Mouse (Mus musculus) MEL (cell line): ENCODE results near the gene Ap3d1. TPM values are rescaled to one million over a fixed set of nuclear protein-coding genes. Genes with fewer than 3 reads are reported as not detected.

Experiments
- DNase-seq: peaks from one replicate; pipeline ENCODE4 v3.0.0; 2011; ENCODE audit warnings: low read depth, low spot score
- H3K27ac ChIP-seq: 2 replicates; pipeline ENCODE4 v1.5.1; 2012; ENCODE audit warnings: low read depth, mild to moderate bottlenecking, control low read depth, low read length, moderate library complexity; ENCODE audit not compliant: control insufficient read depth
- H3K27me3 ChIP-seq, 2 experiments: fragments of 150-350 bp in 1 of 2; sonication (generic) in 1 of 2; 2 replicates each; pipeline ENCODE4 v1.6.1; 2012; ENCODE audit warnings: low read length in 2 of 2, mild to moderate bottlenecking in 2 of 2, improper control_type of control experiment in 1 of 2, moderate library complexity in 1 of 2; ENCODE audit not compliant: insufficient read depth in 2 of 2, control insufficient read depth in 1 of 2
- H3K36me3 ChIP-seq, 2 experiments: 2 replicates each; pipeline ENCODE4 v1.6.1; 2012 to 2014; ENCODE audit warnings: low read length in 2 of 2, improper control_type of control experiment in 1 of 2, inconsistent platforms in 1 of 2, mild to moderate bottlenecking in 1 of 2; ENCODE audit not compliant: insufficient read depth in 2 of 2, control insufficient read depth in 1 of 2
- H3K4me1 ChIP-seq, 2 experiments: fragments of 150-350 bp in 1 of 2; sonication (generic) in 1 of 2; 2 replicates each; pipeline ENCODE4 v1.6.1; 2012; ENCODE audit warnings: low read length in 2 of 2, improper control_type of control experiment in 1 of 2, mild to moderate bottlenecking in 1 of 2; ENCODE audit not compliant: insufficient read depth in 2 of 2, control insufficient read depth in 1 of 2
- H3K4me3 ChIP-seq, 2 experiments: fragments of 150-350 bp in 1 of 2; sonication (generic) in 1 of 2; 2 replicates each; pipeline ENCODE4 v1.5.1; 2012; ENCODE audit warnings: low read depth in 2 of 2, low read length in 2 of 2, mild to moderate bottlenecking in 2 of 2, moderate library complexity in 2 of 2, control low read depth in 1 of 2, improper control_type of control experiment in 1 of 2; ENCODE audit not compliant: control insufficient read depth in 1 of 2, insufficient read depth in 1 of 2
- H3K79me2 ChIP-seq: 2 replicates; pipeline ENCODE4 v1.6.1; 2012; ENCODE audit warnings: mild to moderate bottlenecking, low read length, moderate library complexity; ENCODE audit not compliant: control insufficient read depth, poor library complexity, insufficient read depth
- H3K9ac ChIP-seq: 2 replicates; pipeline ENCODE4 v1.6.1; 2012; ENCODE audit warnings: low read depth, mild to moderate bottlenecking, control low read depth, low read length, moderate library complexity; ENCODE audit not compliant: control insufficient read depth, poor library complexity, severe bottlenecking
- H3K9me3 ChIP-seq: fragments of 150-350 bp; sonication (generic); replicated peaks from 2 replicates; pipeline ENCODE4 v1.6.1; 2012; ENCODE audit warnings: mild to moderate bottlenecking, low read length, improper control_type of control experiment, moderate library complexity; ENCODE audit not compliant: insufficient read depth
- BHLHE40 ChIP-seq: IDR thresholded peaks from 2 replicates; pipeline ENCODE4 v1.6.1; 2012; ENCODE audit warnings: low read depth, mild to moderate bottlenecking, inconsistent platforms, low read length, improper control_type of control experiment, borderline replicate concordance
- CHD1 ChIP-seq: IDR thresholded peaks from 2 replicates; pipeline ENCODE4 v1.6.1; 2012; ENCODE audit warnings: low read depth, mild to moderate bottlenecking, inconsistent platforms, low read length, improper control_type of control experiment
- CHD2 ChIP-seq: IDR thresholded peaks from 2 replicates; pipeline ENCODE4 v1.6.1; 2011; ENCODE audit warnings: low read length, improper control_type of control experiment
- E2F4 ChIP-seq: IDR thresholded peaks from 2 replicates; pipeline ENCODE4 v1.6.1; 2011; ENCODE audit warnings: low read depth, low read length, improper control_type of control experiment, borderline replicate concordance
- ELF1 ChIP-seq: IDR thresholded peaks from 2 replicates; pipeline ENCODE4 v1.6.1; 2014; ENCODE audit warnings: low read depth, mild to moderate bottlenecking, inconsistent platforms, low read length, improper control_type of control experiment, moderate library complexity
- EP300 ChIP-seq, 2 experiments: IDR thresholded peaks; 2 replicates each; pipeline ENCODE4 v1.6.1; 2011; ENCODE audit warnings: improper control_type of control experiment in 2 of 2, low read length in 2 of 2, low read depth in 1 of 2, mild to moderate bottlenecking in 1 of 2
- ETS1 ChIP-seq: IDR thresholded peaks from 2 replicates; pipeline ENCODE4 v1.6.1; 2012; ENCODE audit warnings: low read depth, mild to moderate bottlenecking, inconsistent platforms, low read length, improper control_type of control experiment, moderate library complexity
- GABPA ChIP-seq: IDR thresholded peaks from 2 replicates; pipeline ENCODE4 v1.6.1; 2012; ENCODE audit warnings: low read depth, mild to moderate bottlenecking, inconsistent platforms, low read length, improper control_type of control experiment, moderate library complexity
- GATA1 ChIP-seq: IDR thresholded peaks from 2 replicates; pipeline ENCODE4 v1.6.1; 2011; ENCODE audit warnings: low read depth, low read length, improper control_type of control experiment
- HCFC1 ChIP-seq: IDR thresholded peaks from 2 replicates; pipeline ENCODE4 v1.6.1; 2012; ENCODE audit warnings: low read depth, mild to moderate bottlenecking, inconsistent platforms, low read length, improper control_type of control experiment, moderate library complexity
- JUND ChIP-seq: IDR thresholded peaks from 2 replicates; pipeline ENCODE4 v1.6.1; 2011; ENCODE audit warnings: low read depth, mild to moderate bottlenecking, improper control_type of control experiment, low read length
- KAT2A ChIP-seq: conservative IDR thresholded peaks from 2 replicates; pipeline ENCODE4 v1.6.1; 2012; ENCODE audit warnings: low read depth, low read length, improper control_type of control experiment, inconsistent platforms
- MAX ChIP-seq: IDR thresholded peaks from 2 replicates; pipeline ENCODE4 v1.6.1; 2011; ENCODE audit warnings: low read length, improper control_type of control experiment
- MAZ ChIP-seq: IDR thresholded peaks from 2 replicates; pipeline ENCODE4 v1.6.1; 2012; ENCODE audit warnings: low read depth, mild to moderate bottlenecking, inconsistent platforms, low read length, improper control_type of control experiment
- MEF2A ChIP-seq: IDR thresholded peaks from 2 replicates; pipeline ENCODE4 v1.6.1; 2014; ENCODE audit warnings: low read depth, mild to moderate bottlenecking, inconsistent platforms, low read length, improper control_type of control experiment; ENCODE audit not compliant: poor library complexity, insufficient replicate concordance, severe bottlenecking; ENCODE audit errors: extremely low read depth
- MXI1 ChIP-seq: IDR thresholded peaks from 2 replicates; pipeline ENCODE4 v1.6.1; 2011; ENCODE audit warnings: mild to moderate bottlenecking, low read depth, low read length, improper control_type of control experiment
- MYB ChIP-seq: IDR thresholded peaks from 2 replicates; pipeline ENCODE4 v1.6.1; 2011; ENCODE audit warnings: mild to moderate bottlenecking, low read depth, low read length, improper control_type of control experiment
- MYC ChIP-seq: IDR thresholded peaks from 2 replicates; pipeline ENCODE4 v1.6.1; 2011; ENCODE audit warnings: low read depth, mild to moderate bottlenecking, low read length, improper control_type of control experiment, moderate library complexity
- NELFE ChIP-seq: IDR thresholded peaks from 2 replicates; pipeline ENCODE4 v1.6.1; 2011; ENCODE audit warnings: low read depth, low read length, improper control_type of control experiment
- NRF1 ChIP-seq: IDR thresholded peaks from 2 replicates; pipeline ENCODE4 v1.6.1; 2014; ENCODE audit warnings: low read depth, mild to moderate bottlenecking, inconsistent platforms, low read length, improper control_type of control experiment, moderate library complexity; ENCODE audit not compliant: poor library complexity, insufficient read depth, severe bottlenecking
- POLR2A ChIP-seq, 2 experiments: IDR thresholded peaks; 2 replicates each; pipeline ENCODE4 v1.6.1; 2011 to 2012; ENCODE audit warnings: low read length in 2 of 2, mild to moderate bottlenecking in 2 of 2, control low read depth in 1 of 2, improper control_type of control experiment in 1 of 2, low read depth in 1 of 2, moderate library complexity in 1 of 2; ENCODE audit not compliant: control insufficient read depth in 1 of 2, insufficient read depth in 1 of 2, poor library complexity in 1 of 2
- POLR2AphosphoS5 ChIP-seq: IDR thresholded peaks from 2 replicates; pipeline ENCODE4 v1.6.1; 2012; ENCODE audit warnings: low read depth, borderline replicate concordance, mild to moderate bottlenecking, inconsistent platforms, low read length, moderate library complexity, mixed read lengths
- RAD21 ChIP-seq: IDR thresholded peaks from 2 replicates; pipeline ENCODE4 v1.6.1; 2011; ENCODE audit warnings: mild to moderate bottlenecking, low read depth, low read length, improper control_type of control experiment
- RCOR1 ChIP-seq: IDR thresholded peaks from 2 replicates; pipeline ENCODE4 v1.6.1; 2012; ENCODE audit warnings: low read depth, mild to moderate bottlenecking, inconsistent platforms, low read length, improper control_type of control experiment
- SMC3 ChIP-seq: IDR thresholded peaks from 2 replicates; pipeline ENCODE4 v1.6.1; 2011; ENCODE audit warnings: low read depth, low read length, improper control_type of control experiment
- TAL1 ChIP-seq: IDR thresholded peaks from 2 replicates; pipeline ENCODE4 v1.6.1; 2012; ENCODE audit warnings: mild to moderate bottlenecking, inconsistent platforms, low read length, moderate library complexity, mixed read lengths
- TBP ChIP-seq: IDR thresholded peaks from 2 replicates; pipeline ENCODE4 v1.8.0; 2011; ENCODE audit warnings: low read depth, low read length, improper control_type of control experiment
- TCF12 ChIP-seq: IDR thresholded peaks from 2 replicates; pipeline ENCODE4 v1.6.1; 2014; ENCODE audit warnings: low read depth, mild to moderate bottlenecking, inconsistent platforms, low read length, improper control_type of control experiment, moderate library complexity
- UBTF ChIP-seq: IDR thresholded peaks from 2 replicates; pipeline ENCODE4 v1.6.1; 2012; ENCODE audit warnings: low read depth, mild to moderate bottlenecking, inconsistent platforms, low read length, improper control_type of control experiment, moderate library complexity, borderline replicate concordance; ENCODE audit not compliant: insufficient read depth
- USF2 ChIP-seq, 2 experiments: IDR thresholded peaks; 2 replicates each; pipeline ENCODE4 v1.6.1; 2011 to 2012; ENCODE audit warnings: improper control_type of control experiment in 2 of 2, low read length in 2 of 2, borderline replicate concordance in 1 of 2, inconsistent platforms in 1 of 2, low read depth in 1 of 2, mild to moderate bottlenecking in 1 of 2; ENCODE audit not compliant: insufficient read depth in 1 of 2
- ZC3H11A ChIP-seq: IDR thresholded peaks from 2 replicates; pipeline ENCODE4 v1.6.1; 2012; ENCODE audit warnings: low read depth, mild to moderate bottlenecking, inconsistent platforms, low read length, improper control_type of control experiment
- ZKSCAN1 ChIP-seq: IDR thresholded peaks from 2 replicates; pipeline ENCODE4 v1.6.1; 2012; ENCODE audit warnings: low read depth, mild to moderate bottlenecking, inconsistent platforms, low read length, improper control_type of control experiment, moderate library complexity
- ZNF384 ChIP-seq: IDR thresholded peaks from 2 replicates; pipeline ENCODE4 v1.6.1; 2012; ENCODE audit warnings: low read depth, mild to moderate bottlenecking, inconsistent platforms, low read length, improper control_type of control experiment
- polyA plus RNA-seq, 2 experiments: library from polyadenylated mRNA; stranded (reverse) in 1 of 2; unstranded in 1 of 2; fragments of >175 nt in 1 of 2; fragments of >200 nt in 1 of 2; gene quantifications; 2 replicates each; pipeline versions ENCODE4 v1.2.1 to v1.2.4; 2012; ENCODE audit warnings: low replicate concordance in 2 of 2, low read depth in 1 of 2; ENCODE audit not compliant: insufficient read length in 2 of 2, insufficient read depth in 1 of 2, missing spikeins in 1 of 2
- total RNA-seq: library from RNA; depleted of rRNA; stranded (reverse); fragments of 300-350 nt; gene quantifications from 2 replicates; pipeline ENCODE4 v1.2.3, GENCODE M21; 2012

The Ap3d1 gene
- total and polyA plus RNA-seq, 3 experiments = 32.7 to 260 (median 54.5) TPM

GRCm38 (mm10) chr10:80752079-80752625, 10.1 kb upstream of the Ap3d1 start (continued):
- TF ChIP-seq MAZ (peak; percentile 63), TBP (peak; percentile 57; the same call in 1 of the 2 replicates)

GRCm38 (mm10) chr10:80751188-80751832, 9.2 kb upstream of the Ap3d1 start:
- Histone ChIP-seq H3K9ac (peak overlapping the region; percentile 53), H3K4me3 (peak overlapping the region; percentile 62), H3K27ac (peak overlapping the region; percentile 52), H3K36me3 (peaks cover 0 to 12% of the 10 kb centered on the region in 2 experiments; a peak in 2 of 4 replicates), H3K27me3 (no peaks in the 10 kb centered on the region), H3K9me3 (no peaks in the 10 kb centered on the region), H3K4me1 (peaks cover 5 to 29% of the 10 kb centered on the region in 2 experiments), H3K79me2 (peaks cover 13% of the 10 kb centered on the region)
- peak; percentile 87 for DNase-seq
- TF ChIP-seq CHD2 = no peak
- TF ChIP-seq MYC = 0 out of 2 replicates have a peak, but pooled peaks have one; percentile 18
- TF ChIP-seq KAT2A = no peak
- TF ChIP-seq MXI1 = no peak
- TF ChIP-seq UBTF = no peak
- TF ChIP-seq ELF1 = no peak
- TF ChIP-seq MYB = no peak
- TF ChIP-seq TAL1 = no peak
- TF ChIP-seq BHLHE40 = no peak
- TF ChIP-seq TCF12 = no peak
- TF ChIP-seq POLR2AphosphoS5 = no peak
- TF ChIP-seq ZKSCAN1 = no peak
- 0 out of 2 replicates have a peak, but pooled peaks have one; percentile 11 for TF ChIP-seq RCOR1
- no peak for TF ChIP-seq USF2 (IDR thresholded peaks at IDR 0.05; ENCODE audit: borderline replicate concordance in 1 of 2, insufficient read depth in 1 of 2, low read depth in 1 of 2, low read length in 2 of 2)
- TF ChIP-seq MAZ = no peak
- no peak for TF ChIP-seq E2F4
- TF ChIP-seq GATA1 = no peak
- TF ChIP-seq MAX = 0 out of 2 replicates have a peak, but pooled peaks have one; percentile 23
- TF ChIP-seq HCFC1 = no peak
- no peak for TF ChIP-seq NRF1
- 0 out of 2 replicates have a peak, but pooled peaks have one; percentile 26 for TF ChIP-seq ZNF384
- no peak for TF ChIP-seq NELFE
- peak; percentile 94; the same call in 1 of the 2 replicates for TF ChIP-seq MEF2A
- TF ChIP-seq ZC3H11A = peak; percentile 76
- TF ChIP-seq SMC3 = peak; percentile 68
- no peak for TF ChIP-seq ETS1
- TF ChIP-seq POLR2A (IDR thresholded peaks at IDR 0.05; ENCODE audit: control insufficient read depth in 1 of 2, insufficient read depth in 1 of 2, low read depth in 1 of 2, low read length in 2 of 2, poor library complexity in 1 of 2) = no peak
- no peak for TF ChIP-seq GABPA
- no peak for TF ChIP-seq JUND
- 0 out of 2 replicates have a peak, but pooled peaks have one; percentile 11 for TF ChIP-seq CHD1
- TF ChIP-seq EP300 (IDR thresholded peaks at IDR 0.05; ENCODE audit: low read depth in 1 of 2, low read length in 2 of 2) = no peak
- TF ChIP-seq RAD21 = peak; percentile 78
